Mouse (Mus musculus): Measurements from ENCODE around the gene Car7. TPM values are rescaled to one million over a fixed set of nuclear protein-coding genes. Genes with fewer than 3 reads are reported as not detected.

The Car7 gene
- polyA plus RNA-seq, 1 experiment from 2014 or later, result 1.3 TPM

- Histone ChIP-seq H3K4me1 (replicated peaks; ENCODE audit: control insufficient read depth, insufficient read depth) (no peaks in the 10 kb centered on the region), H3K4me3 (ENCODE audit: low read depth, low read length) (no peak overlapping the region), H3K27me3 (ENCODE audit: control insufficient read depth, insufficient read depth, low read length) (no peaks in the 10 kb centered on the region), H3K4me2 (replicated peaks; ENCODE audit: low read depth) (no peak overlapping the region), H3K27ac (replicated peaks) (no peak overlapping the region), H3K9ac (ENCODE audit: low read length) (no peak overlapping the region), H3K9me3 (ENCODE audit: control insufficient read depth, low read length) (no peaks in the 10 kb centered on the region), H3K36me3 (ENCODE audit: control insufficient read depth, insufficient read depth, low read length) (no peaks in the 10 kb centered on the region)
- WGBS, result 75% methylated on average over 4 of the region's 4 CpGs
- ATAC-seq (ENCODE audit: low FRiP score, low TSS enrichment) (no peak), DNase-seq (ENCODE audit: low spot score) (no peak)
- TF ChIP-seq EP300 (optimal IDR thresholded peaks at IDR 0.05), result no peak
- no peak for TF ChIP-seq CTCF (IDR thresholded peaks at IDR 0.05; ENCODE audit: low read depth)
Measured at GRCm38 (mm10) chr8:104555191-104555590, 20.7 kb downstream of the Car7 start.

- Histone ChIP-seq H3K27me3 (ENCODE audit: control insufficient read depth, insufficient read depth, low read length) (no peaks in the 10 kb centered on the region), H3K4me1 (replicated peaks; ENCODE audit: control insufficient read depth, insufficient read depth) (no peaks in the 10 kb centered on the region), H3K9ac (ENCODE audit: low read length) (no peak overlapping the region), H3K9me3 (ENCODE audit: control insufficient read depth, low read length) (no peaks in the 10 kb centered on the region), H3K27ac (replicated peaks) (no peak overlapping the region), H3K4me3 (ENCODE audit: low read depth, low read length) (no peak overlapping the region), H3K36me3 (ENCODE audit: control insufficient read depth, insufficient read depth, low read length) (no peaks in the 10 kb centered on the region), H3K4me2 (replicated peaks; ENCODE audit: low read depth) (no peak overlapping the region)
- DNase-seq (ENCODE audit: low spot score), result no peak
- 65% methylated on average over 7 of the region's 7 CpGs for WGBS
- no peak for TF ChIP-seq EP300 (optimal IDR thresholded peaks at IDR 0.05)
- no peak for TF ChIP-seq CTCF (IDR thresholded peaks at IDR 0.05; ENCODE audit: low read depth)
- no peak for ATAC-seq (ENCODE audit: low FRiP score, low TSS enrichment)
Measured at GRCm38 (mm10) chr8:104557226-104557625, 22.7 kb downstream of the Car7 start.

GRCm38 (mm10) chr8:104560731-104561130, 26.2 kb downstream of the Car7 start:
- ATAC-seq (ENCODE audit: low FRiP score, low TSS enrichment), result no peak
- no peak overlapping the region for H3K4me3 ChIP-seq (ENCODE audit: low read depth, low read length)
- no peaks in the 10 kb centered on the region for H3K36me3 ChIP-seq (ENCODE audit: control insufficient read depth, insufficient read depth, low read length)

GRCm38 (mm10) chr8:104564633-104565456, 30.4 kb downstream of the Car7 start:
- ATAC-seq (ENCODE audit: low FRiP score, low TSS enrichment) (peak; percentile 95), DNase-seq (ENCODE audit: low spot score) (peak; percentile 94)
- Histone ChIP-seq H3K4me2 (replicated peaks; ENCODE audit: low read depth) (no peak overlapping the region), H3K9me3 (ENCODE audit: control insufficient read depth, low read length) (no peaks in the 10 kb centered on the region), H3K36me3 (ENCODE audit: control insufficient read depth, insufficient read depth, low read length) (no peaks in the 10 kb centered on the region), H3K4me1 (replicated peaks; ENCODE audit: control insufficient read depth, insufficient read depth) (no peaks in the 10 kb centered on the region), H3K9ac (ENCODE audit: low read length) (no peak overlapping the region), H3K27me3 (ENCODE audit: control insufficient read depth, insufficient read depth, low read length) (no peaks in the 10 kb centered on the region), H3K4me3 (ENCODE audit: low read depth, low read length) (no peak overlapping the region), H3K27ac (replicated peaks) (no peak overlapping the region)
- peak; percentile 91 for TF ChIP-seq CTCF (IDR thresholded peaks at IDR 0.05; ENCODE audit: low read depth)
- no peak for TF ChIP-seq EP300 (optimal IDR thresholded peaks at IDR 0.05)
- 18% methylated on average over 22 of the region's 22 CpGs for WGBS

More at GRCm38 (mm10) chr8:104560731-104561130, 26.2 kb downstream of the Car7 start:
- H3K27me3 ChIP-seq (ENCODE audit: control insufficient read depth, insufficient read depth, low read length), result no peaks in the 10 kb centered on the region
- DNase-seq (ENCODE audit: low spot score), result no peak
- no peaks in the 10 kb centered on the region for H3K9me3 ChIP-seq (ENCODE audit: control insufficient read depth, low read length)
- H3K27ac ChIP-seq (replicated peaks), result no peak overlapping the region
- H3K9ac ChIP-seq (ENCODE audit: low read length), result no peak overlapping the region
- H3K4me2 ChIP-seq (replicated peaks; ENCODE audit: low read depth), result no peak overlapping the region
- no peaks in the 10 kb centered on the region for H3K4me1 ChIP-seq (replicated peaks; ENCODE audit: control insufficient read depth, insufficient read depth)
- TF ChIP-seq CTCF (IDR thresholded peaks at IDR 0.05; ENCODE audit: low read depth) (no peak), EP300 (optimal IDR thresholded peaks at IDR 0.05) (no peak)

- DNase-seq (ENCODE audit: low spot score), result no peak
- no peaks in the 10 kb centered on the region for H3K4me1 ChIP-seq (replicated peaks; ENCODE audit: control insufficient read depth, insufficient read depth)
- H3K9ac ChIP-seq (ENCODE audit: low read length), result no peak overlapping the region
- TF ChIP-seq CTCF (IDR thresholded peaks at IDR 0.05; ENCODE audit: low read depth) (no peak), EP300 (optimal IDR thresholded peaks at IDR 0.05) (no peak)
- no peak overlapping the region for H3K4me3 ChIP-seq (ENCODE audit: low read depth, low read length)
- no peak overlapping the region for H3K27ac ChIP-seq (replicated peaks)
- H3K27me3 ChIP-seq (ENCODE audit: control insufficient read depth, insufficient read depth, low read length), result no peaks in the 10 kb centered on the region
- 94% methylated on average over 5 of the region's 5 CpGs for WGBS
- no peaks in the 10 kb centered on the region for H3K9me3 ChIP-seq (ENCODE audit: control insufficient read depth, low read length)
- peak; percentile 26 for ATAC-seq (ENCODE audit: low FRiP score, low TSS enrichment)
- H3K36me3 ChIP-seq (ENCODE audit: control insufficient read depth, insufficient read depth, low read length), result no peaks in the 10 kb centered on the region
- H3K4me2 ChIP-seq (replicated peaks; ENCODE audit: low read depth), result no peak overlapping the region
Measured at GRCm38 (mm10) chr8:104565457-104565798, 30.9 kb downstream of the Car7 start.

- TF ChIP-seq EP300 (optimal IDR thresholded peaks at IDR 0.05), result no peak
- TF ChIP-seq CTCF (IDR thresholded peaks at IDR 0.05; ENCODE audit: low read depth), result peak; percentile 71
- no peak overlapping the region for H3K4me2 ChIP-seq (replicated peaks; ENCODE audit: low read depth)
- H3K4me1 ChIP-seq (replicated peaks; ENCODE audit: control insufficient read depth, insufficient read depth), result no peaks in the 10 kb centered on the region
- 52% methylated on average over 1 of the region's 1 CpGs for WGBS
- H3K9me3 ChIP-seq (ENCODE audit: control insufficient read depth, low read length), result no peaks in the 10 kb centered on the region
- no peak overlapping the region for H3K27ac ChIP-seq (replicated peaks)
- H3K36me3 ChIP-seq (ENCODE audit: control insufficient read depth, insufficient read depth, low read length), result no peaks in the 10 kb centered on the region
- no peak overlapping the region for H3K4me3 ChIP-seq (ENCODE audit: low read depth, low read length)
- H3K27me3 ChIP-seq (ENCODE audit: control insufficient read depth, insufficient read depth, low read length), result no peaks in the 10 kb centered on the region
- ATAC-seq (ENCODE audit: low FRiP score, low TSS enrichment) (no peak), DNase-seq (ENCODE audit: low spot score) (no peak)
- H3K9ac ChIP-seq (ENCODE audit: low read length), result no peak overlapping the region
Measured at GRCm38 (mm10) chr8:104569559-104569958, 35.1 kb downstream of the Car7 start.
